Mouse (Mus musculus) G1E (cell line): Measurements from ENCODE around the gene Tmem44.

ENCODE experiments used
- CTCF ChIP-seq: IDR thresholded peaks from 2 replicates; pipeline ENCODE4 v1.5.1; 2012; ENCODE audit warnings: low read depth, low read length, inconsistent platforms, mixed read lengths
- GATA1 ChIP-seq: IDR thresholded peaks from 2 replicates; pipeline ENCODE4 v1.6.1; 2012; ENCODE audit warnings: borderline replicate concordance, low read length, inconsistent platforms, mixed read lengths
- POLR2AphosphoS5 ChIP-seq: IDR thresholded peaks from 2 replicates; pipeline ENCODE4 v1.6.1; 2012; ENCODE audit warnings: low read depth, low read length, inconsistent platforms; ENCODE audit not compliant: insufficient replicate concordance
- TAL1 ChIP-seq: conservative IDR thresholded peaks from 2 replicates; pipeline ENCODE4 v1.6.1; 2012; ENCODE audit warnings: low read depth, low read length, inconsistent platforms, mixed read lengths

GRCm38 (mm10) chr16:30516993-30517392, 33.6 kb downstream of the Tmem44 start:
- no peak for TF ChIP-seq CTCF
- TF ChIP-seq GATA1 = no peak
- no peak for TF ChIP-seq TAL1
- TF ChIP-seq POLR2AphosphoS5 = no peak
